Mouse (Mus musculus) G1E-ER4 (cell line): Measurements from ENCODE around the gene BC107364. TPM values are rescaled to one million over a fixed set of nuclear protein-coding genes. Genes with fewer than 3 reads are reported as not detected.

Experiments used
- GATA1 ChIP-seq: IDR thresholded peaks from one replicate; pipeline ENCODE4 v1.8.0; 2012; ENCODE audit warnings: low read length, inconsistent platforms
- polyA plus RNA-seq: library from polyadenylated mRNA; stranded (reverse); fragments of >175 nt; gene quantifications from 2 replicates; pipeline ENCODE4 v1.2.3, GENCODE M21; 2012

Gene BC107364
- polyA plus RNA-seq, 1 experiment = not detected

DNA sequence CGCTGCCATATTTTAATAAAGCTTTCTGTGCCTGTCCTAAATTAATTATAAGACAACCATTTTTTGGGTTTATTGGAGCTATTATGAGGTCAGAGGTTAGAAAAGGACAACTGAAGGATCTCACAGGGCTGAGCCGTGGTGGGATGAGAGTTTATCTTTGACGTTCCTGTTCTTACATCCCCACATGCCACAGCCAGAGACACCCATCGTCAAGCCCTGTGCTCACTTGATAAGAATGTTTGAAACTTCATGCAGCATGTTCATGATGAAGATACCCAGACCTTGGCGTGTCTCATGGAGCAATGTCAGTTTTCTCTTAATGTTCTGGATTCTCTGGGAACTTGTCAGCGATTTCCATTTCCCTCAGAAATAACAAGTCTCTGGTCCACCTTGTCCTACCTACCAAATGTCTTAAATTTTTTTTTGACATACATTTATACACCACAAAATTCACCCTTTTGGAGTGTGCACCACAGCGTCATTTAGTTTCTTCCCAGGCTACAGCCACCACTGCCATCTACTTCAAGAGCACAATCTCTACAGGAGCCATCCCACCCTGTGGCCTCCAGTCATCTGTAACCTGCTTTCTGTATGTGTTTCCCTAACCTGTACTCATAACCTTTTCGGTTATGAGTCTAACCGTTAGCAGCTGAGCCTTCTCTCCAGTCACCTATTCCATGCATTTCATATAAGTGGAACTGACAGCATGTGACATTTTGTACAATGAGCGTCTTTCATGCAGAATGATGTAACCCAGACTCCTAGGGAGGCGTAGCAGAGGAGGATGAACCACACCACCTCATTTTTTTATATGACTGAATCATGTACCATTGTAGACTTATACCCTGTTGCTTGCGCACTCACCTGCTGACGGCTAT lies 22.9 kb downstream of the BC107364 start:
- no peak for TF ChIP-seq GATA1

DNA sequence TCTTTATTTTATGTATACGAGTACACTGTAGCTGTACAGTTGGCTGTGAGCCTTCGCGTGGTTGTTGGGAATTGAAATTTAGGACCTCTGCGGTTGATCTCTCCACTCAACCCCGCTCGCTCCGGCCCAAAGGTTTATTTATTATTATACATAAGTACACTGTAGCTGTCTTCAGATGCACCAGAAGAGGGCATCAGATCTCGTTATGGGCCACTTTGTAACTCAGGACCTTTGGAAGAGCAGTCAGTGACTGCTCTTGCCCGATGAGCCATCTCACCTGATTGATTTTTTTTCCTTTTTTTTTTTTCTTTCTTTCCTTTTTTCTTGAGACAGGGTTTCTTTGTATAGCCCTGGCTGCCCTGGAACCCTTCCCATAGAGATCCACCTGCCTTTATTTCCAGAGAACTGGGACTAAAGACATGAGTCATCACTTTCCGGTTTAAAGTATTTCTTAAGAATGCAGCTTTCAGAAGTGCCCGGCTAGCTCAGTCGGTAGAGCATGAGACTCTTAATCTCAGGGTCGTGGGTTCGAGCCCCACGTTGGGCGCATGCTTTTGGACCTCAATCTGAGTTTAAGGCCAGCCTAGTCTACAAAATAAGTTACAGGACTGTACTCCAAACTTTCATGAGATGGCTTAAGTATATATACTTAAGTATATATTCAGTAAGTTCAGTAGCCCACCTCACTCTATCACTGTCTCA lies 24.2 kb downstream of the BC107364 start:
- TF ChIP-seq GATA1 = no peak

DNA sequence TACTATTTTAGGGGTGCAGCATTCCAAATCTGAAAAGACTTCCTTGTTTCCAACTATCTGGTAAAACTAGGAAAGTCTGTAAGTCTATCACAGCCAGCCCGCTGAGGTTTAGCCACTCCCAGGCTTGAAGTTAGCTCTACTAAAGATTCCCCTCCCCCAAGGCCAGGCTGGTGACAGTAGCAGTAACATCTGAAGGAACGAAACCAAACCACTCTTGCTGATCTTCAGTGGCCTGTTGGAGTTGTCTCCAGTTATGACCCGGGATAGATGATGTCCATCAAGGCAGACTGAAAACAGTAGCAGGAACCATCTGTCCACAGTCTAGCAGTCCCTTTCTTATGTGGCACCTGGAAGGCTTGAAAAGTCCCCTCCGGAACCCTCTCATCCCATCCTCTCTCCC lies 24.8 kb downstream of the BC107364 start:
- no peak for TF ChIP-seq GATA1

DNA sequence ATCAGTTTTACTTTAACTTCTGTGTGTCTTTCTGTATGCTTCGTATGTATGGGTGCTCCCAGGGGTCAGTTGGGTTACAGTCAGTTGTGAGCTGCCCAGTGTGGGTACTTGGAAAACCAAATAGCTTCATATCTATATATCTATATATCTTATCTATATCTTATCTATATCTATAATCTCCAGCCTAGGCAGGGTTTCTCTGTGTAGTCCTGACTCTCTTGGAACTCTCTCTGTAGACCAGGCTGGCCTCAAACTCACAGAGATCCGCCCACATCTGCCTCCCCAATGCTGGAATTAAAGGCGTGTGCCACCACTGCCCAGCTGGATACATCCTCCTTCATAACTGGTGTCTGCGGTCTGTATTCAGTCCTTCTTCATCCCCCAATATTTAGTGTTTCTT lies 25.8 kb downstream of the BC107364 start:
- TF ChIP-seq GATA1 = no peak

DNA sequence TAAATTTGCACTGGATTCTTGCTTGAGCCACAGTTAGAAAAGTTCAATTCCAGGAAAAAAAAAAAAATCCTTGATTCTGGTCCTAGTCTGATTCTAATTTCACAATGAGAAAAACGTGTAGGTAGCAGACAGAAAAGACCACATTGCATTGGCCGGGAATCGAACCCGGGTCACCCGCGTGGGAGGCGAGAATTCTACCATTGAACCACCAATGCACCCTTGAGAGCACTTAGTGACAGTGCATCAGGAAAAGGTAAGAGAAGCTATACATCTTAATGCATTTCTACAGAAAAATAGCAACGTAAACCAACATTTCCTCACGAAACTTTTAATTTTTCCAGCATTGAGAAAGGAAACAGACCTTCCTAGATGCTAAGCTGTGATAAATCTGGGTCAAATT lies 28.2 kb downstream of the BC107364 start:
- no peak for TF ChIP-seq GATA1

DNA sequence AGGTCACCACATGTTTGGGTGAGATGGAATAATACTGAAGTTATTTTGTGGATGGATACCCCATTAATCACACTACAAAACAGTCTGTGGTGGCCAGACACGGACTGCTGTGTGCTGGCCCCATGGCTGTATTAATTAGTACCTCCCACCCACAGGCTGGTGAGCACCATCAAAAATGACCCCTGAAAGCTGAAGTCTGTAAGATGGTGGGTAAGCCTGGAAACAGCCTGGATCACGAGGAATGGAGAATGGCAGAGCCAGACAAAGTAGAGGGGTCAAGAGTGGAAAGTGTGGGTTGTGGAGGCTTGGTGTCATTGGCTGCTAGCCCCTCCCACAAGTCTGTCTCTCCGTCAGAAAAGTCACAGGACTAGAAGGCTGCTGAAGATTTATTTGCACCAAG lies 31.3 kb downstream of the BC107364 start:
- no peak for TF ChIP-seq GATA1

DNA sequence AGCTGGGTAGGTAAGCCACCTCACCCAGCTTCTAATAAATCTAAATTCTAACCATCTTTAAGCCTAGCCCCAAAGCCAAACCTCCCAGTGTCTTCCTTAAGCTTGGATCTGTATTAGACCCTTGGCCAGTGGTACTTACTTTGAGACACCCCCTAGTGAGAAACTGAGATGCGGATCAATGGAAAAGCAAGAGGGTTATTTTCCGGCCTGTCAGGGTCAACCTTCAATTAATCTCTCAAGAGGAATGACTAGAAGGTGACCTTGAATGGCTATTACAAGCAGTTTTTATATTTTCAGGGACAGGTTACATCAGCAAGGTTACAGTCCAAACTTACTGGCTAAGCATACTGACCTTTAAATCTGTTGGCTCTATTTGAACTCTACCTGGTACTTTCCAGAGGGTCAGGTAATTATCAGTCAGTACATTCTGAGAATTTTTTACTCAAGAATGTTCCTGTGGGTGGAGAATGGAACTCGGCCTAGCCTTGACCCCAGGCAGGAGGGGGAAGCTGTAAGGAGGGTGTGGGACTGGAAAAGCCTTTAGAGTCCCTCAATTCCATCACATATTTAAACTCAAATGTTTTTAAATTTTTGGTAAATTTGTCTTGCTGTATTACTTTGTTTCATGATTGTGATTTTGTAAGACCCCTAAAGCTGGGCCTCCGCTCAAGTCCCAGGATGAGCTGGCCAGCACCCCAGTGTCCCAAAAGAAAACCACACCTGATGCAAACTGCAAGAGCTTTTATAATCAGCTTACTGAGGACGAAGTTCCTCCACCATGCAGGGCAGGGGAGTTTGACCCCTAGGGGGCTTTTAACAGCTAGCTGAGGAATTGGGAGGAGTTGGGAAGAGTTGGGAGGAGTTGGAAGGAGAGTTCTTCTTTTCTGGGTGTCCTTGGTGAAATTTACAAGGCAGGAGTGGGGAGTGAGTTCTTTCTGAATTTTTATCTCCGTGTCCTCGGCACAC lies 34.0 kb downstream of the BC107364 start:
- no peak for TF ChIP-seq GATA1

DNA sequence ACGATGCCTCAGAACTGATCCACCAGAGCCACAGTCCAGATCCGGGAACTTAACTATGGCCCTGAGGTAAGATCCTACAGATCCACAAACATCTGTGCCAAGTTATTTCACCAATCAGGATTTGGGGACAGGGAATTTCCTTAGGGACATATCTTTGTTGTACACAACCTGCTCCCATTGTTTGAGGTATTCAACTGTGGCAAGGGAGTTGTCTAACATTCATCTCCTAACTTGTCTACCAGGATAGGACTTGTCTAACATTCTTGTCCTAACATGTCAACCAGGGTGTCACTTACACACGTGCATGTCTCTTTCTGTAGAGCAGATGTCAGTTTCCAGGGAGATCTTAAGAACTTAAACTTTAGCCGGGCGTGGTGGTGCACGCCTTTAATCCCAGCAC lies 35.5 kb downstream of the BC107364 start:
- no peak for TF ChIP-seq GATA1

DNA sequence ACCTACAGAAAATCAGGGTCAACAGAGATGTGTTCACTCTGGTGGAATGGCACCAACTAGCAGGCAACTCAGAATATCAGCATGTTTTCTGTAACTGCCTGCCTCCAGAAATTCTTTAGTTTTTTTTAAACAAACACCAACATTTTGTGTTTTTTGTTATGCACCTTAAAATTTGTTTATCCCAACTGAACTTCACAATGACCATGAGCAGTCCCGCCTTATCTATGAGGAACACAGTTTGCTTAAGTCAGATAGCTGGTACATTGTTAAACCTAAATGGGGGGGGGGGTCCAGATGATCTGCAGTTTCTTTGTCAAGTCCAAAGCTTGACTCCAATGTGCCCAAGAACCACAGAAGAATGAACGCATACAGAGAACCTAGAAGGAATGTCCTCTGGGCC lies 36.0 kb downstream of the BC107364 start:
- TF ChIP-seq GATA1 = no peak

DNA sequence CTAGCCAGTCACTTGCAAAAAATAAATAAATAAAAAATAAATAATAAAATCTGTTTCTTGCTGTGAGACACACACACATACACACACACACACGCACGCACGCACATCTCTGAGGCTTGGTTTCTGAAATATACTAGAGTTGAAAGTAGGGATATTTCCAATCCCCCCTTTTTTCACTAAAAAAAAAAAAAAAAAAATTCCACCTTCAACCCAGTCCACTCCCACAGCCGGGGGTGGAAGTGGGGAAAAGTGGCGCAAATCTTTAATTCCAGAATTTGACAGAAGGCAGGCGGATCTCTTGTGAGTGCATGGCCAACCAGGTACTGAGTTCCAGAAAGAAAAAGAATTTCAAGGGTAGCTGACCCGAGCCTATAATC lies 37.2 kb downstream of the BC107364 start:
- TF ChIP-seq GATA1 = no peak

DNA sequence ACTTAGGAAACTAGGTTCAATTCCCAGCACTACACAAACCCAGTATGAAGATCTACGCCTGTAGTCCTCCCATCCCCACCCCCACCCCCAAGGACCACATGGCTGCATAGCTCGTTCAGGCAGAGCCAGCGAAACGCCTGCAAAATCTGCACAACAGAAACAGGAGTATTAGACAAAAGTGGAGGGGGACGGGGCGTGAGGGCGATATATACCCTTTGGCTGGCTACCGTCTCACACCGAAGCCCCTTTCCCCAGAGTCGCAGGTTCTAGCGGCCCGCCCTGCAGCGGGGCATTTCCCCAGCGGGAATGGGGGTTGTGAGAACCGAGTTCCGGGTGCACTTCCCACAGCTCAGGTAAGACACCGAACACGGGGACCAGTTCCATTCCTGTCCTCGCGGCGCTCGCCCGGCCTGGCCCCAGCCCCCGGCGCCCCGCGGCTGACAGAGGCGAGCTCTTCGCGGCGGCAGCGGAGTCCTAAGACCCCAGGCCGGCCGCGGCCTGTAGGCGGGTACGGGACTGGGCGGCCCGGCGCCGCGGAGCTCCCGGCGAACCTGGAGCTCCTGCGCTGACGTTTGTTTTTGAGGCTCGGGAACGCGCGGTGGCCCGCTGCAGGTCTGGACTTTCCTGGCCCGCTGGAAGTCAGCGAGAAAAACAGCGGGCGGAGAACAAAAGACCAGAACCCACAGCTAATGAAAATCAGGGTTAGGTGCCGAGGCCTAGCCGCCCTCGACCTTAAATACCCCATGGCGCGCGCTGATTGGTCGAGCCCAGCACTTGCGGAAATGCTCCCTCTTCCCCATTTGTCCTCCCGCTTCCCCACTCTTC lies 37.8 kb downstream of the BC107364 start:
- no peak for TF ChIP-seq GATA1

DNA sequence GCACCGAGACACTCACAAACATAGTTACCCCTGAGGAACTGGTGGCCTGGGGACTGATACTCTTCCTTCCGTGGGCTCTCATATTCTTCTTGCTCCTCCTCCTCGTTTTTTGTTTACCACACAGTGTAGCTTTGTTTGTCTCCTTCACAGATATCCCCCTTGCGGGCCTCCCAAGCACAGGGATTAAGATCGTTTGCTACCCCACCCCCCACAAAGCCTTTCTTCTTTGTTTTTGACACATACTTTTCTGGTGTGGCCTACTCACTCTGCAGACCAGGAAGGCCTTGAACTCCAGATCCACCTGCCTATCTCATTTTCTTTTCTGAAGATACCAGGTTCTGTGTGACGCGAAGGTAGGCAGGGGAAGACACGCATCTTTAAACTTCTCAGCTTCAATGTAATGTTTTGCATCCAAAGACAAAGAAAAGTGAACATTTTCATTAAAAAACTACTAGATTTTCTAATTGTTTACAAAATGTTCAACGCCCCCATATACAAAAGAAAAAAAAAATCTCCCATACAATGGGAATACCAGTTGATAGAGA lies 38.5 kb downstream of the BC107364 start:
- no peak for TF ChIP-seq GATA1

DNA sequence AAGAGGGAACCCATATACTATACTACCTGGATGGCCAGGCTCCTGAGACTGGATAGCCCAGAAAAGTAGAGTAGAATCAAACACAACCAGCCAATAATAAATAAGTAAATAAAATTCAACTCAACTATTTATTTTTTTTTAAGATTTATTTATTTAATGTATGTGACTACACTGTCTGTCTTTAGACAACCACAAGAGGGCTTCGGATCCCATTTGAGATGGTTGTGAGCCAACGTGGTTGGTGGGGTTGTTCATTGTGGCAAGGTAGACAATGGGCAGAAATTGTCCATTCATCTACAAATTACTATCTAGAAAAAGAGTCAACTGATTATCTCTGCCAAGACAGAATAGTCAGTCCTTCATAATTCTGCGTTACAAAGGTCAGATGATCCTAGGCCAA lies 40.3 kb downstream of the BC107364 start:
- no peak for TF ChIP-seq GATA1

DNA sequence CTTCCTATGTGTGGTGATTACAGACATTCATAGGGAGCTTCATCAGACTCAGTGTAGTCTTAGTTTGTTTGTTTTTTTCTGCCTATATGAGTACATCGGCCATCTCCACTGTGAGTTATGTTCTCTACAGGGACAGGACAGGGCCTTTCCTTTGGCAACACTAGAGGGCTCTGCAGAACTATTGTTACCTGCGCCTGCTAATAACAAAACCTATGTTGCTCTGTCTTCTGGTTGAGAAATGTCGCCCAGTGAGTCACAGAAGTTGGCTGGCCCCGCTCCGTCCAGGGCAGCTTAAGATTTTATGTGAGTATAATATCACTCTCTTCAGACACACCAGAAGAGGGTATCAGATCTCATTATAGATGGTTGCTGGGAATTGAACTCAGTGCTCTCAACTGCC lies 41.1 kb downstream of the BC107364 start:
- no peak for TF ChIP-seq GATA1

DNA sequence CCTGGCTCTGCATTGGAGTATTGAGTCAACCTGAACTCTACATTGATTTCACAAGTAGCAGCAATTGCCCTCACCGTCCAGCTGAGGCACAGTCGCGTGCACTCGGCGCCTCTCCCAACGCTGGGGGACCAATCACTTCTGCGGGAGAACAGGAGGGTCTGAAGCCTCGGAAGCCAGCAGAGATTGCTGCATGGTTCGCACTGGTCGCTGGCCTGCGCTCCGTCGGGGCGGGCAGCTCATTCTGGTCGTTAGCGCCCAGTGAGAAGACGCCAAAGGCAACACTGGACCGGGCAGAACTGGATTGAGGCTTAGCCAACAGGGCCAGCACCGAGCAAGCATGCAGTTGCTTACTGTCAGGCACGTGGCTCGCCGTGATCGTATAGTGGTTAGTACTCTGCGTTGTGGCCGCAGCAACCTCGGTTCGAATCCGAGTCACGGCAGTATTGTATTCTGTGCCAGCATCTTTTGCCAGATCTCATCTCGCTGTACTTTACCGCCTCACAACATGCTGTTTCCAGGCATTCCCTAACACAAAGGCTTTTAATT lies 42.3 kb downstream of the BC107364 start:
- TF ChIP-seq GATA1 = no peak
